Mouse (Mus musculus) lung, adult 18-20 months (tissue): ENCODE measurements at regions not wholly inside any gene's neighbourhood (a gene's known extent, or its start where the extent isn't known, plus 50 kb on each side); places are given as distances from the start of the nearest gene placed in this dataset.

ENCODE experiments used
- DNase-seq, 2 experiments: peaks; one replicate each; pipeline ENCODE4 v3.0.0; 2022; ENCODE audit warnings: mixed read lengths in 2 of 2

- DNase-seq: no peak
Measured at GRCm38 (mm10) chr13:107878980-107879379, 165.3 kb upstream of the Smim15 start.

- no peak for DNase-seq
Measured at GRCm38 (mm10) chr13:107873244-107873667, 171.0 kb upstream of the Smim15 start.

DNA sequence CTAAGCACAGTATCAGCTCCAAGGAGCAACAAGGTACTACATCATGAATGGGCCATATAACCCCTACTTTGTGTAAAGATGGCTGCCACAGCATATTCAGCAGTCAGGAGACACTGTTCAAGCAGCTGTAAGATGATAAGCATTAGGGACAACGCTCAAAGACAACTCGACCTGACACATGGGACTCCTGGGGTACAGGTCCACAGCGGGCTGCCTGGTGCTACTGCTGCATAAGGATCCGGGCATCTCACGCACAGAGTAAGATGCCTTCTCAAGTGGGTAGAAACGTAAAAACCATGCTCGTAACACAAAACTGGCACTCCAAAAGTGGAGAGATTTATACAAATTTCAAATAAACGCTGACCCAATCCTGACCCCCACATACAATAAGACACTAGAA, 171.7 kb upstream of the Smim15 start:
- DNase-seq: no peak

- no peak for DNase-seq
Measured at GRCm38 (mm10) chr13:107872137-107872536, 172.1 kb upstream of the Smim15 start.

- DNase-seq: no peak
Measured at GRCm38 (mm10) chr13:107868906-107869305, 175.3 kb upstream of the Smim15 start.

DNA sequence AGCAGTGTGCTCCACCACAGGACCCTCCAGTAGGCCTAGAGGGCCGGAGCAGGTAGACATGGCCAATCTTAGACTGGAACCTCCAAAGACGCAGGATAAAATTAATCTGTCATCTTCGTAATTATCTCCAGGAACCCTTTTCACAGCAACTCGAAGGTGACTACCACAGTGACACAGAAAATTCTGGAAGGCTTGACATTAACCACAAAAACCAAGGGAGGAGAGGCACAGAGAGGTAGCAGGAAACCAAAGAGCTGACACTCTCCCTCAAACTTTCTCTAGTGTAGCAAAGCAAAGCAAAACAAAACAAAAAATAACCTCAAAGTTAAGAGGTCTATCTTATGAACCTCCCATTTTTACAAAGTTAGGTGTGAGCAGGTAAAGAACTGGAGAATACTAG, 177.4 kb upstream of the Smim15 start:
- no peak for DNase-seq

GRCm38 (mm10) chr13:107862793-107863654, 181.2 kb upstream of the Smim15 start:
- DNase-seq: peak in 1 of 2 experiments; percentile 49

DNA sequence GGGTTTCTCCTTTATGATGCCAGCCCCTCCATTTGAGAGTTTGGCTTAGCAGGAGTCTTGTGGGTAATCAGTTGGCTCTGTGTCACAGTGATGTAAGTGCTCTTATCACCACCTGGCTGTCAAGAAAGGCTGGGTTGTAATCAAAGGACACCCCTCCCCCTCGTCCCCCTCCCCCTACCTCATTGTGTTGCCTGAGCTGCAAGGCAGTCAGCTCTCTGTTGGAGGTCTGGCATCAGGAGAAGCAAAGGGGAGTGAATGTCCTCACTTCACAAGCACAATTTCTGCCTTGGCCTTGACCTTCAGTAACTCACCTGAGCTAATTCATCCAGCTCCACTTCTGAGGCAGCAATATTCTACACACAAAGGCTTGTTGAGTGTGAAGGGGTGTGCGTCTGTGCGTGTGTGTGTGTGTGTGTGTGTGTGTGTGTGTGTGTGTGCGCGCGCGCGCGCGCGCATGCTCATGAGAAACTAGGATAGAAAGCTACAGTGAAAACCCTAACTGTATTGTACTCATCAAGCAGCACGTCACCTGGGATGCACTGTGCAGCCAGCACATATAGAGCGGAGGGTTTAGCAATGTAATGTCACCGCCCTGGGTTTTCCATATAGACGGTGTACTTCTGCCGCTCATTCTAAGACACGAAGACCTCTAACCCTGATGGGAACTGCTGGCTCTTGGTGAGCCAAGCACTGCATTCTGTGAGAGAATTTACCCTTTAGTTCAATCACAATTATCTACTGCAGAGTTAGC, 182.7 kb upstream of the Smim15 start:
- DNase-seq: no peak

DNA sequence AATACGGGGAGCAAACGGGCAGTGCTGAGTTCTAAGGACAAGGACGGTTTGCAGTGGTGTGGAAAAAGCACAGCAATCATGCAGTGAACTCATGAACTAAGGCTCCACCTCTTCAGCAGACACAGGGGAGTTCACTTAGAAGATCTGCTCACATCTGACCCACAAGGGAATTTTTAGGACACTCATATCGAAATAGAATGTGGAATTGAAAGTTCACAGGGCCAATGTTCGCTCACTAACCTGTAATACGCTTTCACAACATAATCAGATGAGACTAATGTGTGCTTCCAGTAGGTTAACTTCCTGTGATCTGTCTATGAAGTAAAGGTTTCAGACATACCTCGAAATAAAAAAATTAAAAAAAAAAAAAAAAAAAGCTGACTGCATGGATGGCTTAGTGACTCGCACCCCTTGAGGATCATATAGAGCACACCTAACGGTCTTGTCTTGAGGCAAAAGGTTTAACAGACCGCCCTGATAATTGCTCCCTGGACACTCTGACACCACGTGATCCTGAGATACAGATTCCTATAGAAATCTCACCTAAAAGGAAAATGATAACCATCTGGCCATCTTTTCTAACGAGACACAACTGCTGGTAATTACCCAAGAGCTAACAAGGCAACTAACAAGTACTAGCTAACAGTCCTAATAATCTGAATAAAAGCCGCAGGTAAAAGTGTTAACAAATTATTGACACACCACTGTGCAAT, 187.0 kb upstream of the Smim15 start:
- DNase-seq: no peak

- DNase-seq: peak; percentile 27 to 56
Measured at GRCm38 (mm10) chr13:107850907-107851560, 193.2 kb upstream of the Smim15 start.

DNA sequence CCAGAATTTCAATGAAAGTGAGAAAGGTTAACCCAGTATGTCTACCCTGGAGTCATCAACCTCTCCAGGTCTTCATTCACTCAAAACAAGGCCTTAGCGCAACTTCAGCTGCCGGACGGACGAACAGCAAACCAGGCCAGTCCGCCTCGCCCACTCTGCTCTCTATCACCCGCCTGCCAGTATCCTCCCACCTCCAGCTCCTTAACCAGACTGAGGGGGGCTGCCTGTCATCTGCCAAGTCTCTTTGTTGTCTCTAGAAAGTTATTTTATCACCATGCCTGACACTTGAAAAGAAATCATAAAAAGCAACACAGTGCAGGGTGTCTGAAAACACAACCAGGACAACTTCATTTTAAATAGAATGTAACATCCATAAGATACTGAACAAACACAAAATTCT, 195.4 kb upstream of the Smim15 start:
- DNase-seq: no peak

DNA sequence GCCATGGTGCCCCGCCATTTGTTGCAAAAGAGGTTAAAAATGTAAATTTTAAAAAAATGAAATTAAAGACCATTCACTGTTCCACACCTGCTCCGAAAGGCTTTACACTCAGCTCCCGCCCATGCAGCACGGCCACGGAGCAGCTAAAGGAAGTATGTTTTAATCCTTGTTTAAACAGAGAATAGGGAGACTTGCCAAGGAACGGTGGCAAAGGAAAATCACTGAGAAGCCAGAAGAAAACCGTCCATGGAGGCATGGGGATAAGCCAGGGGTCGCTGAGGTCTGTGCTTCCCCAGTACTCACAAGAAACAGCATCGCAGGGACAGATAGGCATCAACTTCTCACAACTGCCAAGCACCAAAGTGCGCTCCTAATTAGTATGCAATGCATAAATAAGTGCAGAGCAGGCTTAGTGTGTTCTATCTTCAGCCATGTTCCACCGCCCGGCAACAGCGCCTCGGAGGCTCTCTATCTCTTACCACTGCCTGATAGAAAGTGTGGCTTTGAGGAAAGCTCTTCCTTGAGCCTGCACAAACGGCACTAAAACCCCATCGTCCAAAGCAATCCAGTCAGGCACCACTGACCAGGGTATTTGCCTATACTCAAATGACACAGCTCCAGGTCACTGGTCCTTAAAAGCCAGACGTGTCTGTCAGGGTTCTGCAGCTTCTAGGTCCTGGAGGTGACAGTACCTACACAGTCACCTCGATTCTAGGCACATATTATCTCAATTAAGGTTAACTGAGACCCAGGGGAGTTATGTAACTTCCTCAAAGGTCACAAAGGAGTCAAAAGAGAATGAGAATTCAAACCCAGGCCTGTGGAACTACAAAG, 196.8 kb upstream of the Smim15 start:
- DNase-seq: peak; percentile 33 to 54

DNA sequence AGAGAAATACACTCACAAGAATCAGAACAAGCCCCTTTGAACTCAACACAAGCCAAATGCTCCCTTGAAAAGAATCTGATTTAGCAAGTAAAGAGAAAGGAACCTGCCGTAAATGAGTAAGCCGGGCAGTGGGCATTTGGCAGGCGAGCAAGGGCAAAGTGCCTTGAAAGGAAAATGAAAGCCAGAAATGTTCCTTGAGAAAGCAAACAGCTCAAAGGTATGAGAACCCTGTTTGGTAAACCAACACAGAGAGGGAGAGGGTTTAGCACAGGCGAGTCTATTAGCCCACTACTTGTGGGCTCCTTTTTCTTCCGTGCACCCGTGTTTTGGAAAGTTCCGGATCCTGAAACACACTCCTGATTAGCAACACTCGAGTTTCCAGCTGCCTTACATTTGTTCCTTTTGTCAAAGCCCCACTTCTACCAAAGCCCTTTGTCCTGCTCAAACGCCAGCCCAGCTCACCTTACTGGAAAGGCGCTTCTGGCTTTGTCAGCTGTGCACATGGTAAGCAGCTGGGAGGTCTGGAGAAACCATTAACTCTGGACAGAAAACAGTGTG, 197.5 kb upstream of the Smim15 start:
- peak; percentile 37 to 44 for DNase-seq

- DNase-seq: peak; percentile 30 to 44
Measured at GRCm38 (mm10) chr13:107845838-107846237, 198.4 kb upstream of the Smim15 start.

- no peak for DNase-seq
Measured at GRCm38 (mm10) chr13:107844085-107844484, 200.2 kb upstream of the Smim15 start.

DNA sequence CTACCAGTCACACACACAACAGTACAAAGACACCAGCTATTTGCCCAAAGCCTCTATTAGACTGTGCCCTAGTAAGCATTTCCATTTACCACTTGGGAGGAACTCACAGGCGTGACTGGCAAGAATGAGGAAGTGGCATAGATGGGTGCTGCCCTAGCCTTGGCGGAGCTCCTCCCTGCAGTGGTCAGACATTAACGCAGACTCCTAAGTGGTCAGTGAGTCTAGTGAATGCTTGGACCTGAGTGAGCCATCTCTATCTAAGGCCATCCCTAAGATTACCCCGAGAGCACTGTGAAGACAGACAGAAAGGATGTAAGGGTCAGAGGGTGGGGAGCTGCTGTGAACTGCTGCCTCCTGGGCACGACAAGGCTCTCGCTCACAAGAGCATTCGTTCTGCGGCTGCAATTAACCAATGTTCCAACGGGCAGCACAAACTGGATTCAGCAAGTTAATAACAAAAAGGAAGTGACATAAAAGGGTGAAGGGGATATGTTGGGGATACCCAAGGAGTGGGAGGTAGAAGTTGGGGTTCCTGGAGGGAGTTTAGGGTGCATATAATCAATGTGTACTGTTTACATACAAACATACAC, 206.0 kb upstream of the Smim15 start:
- peak; percentile 72 for DNase-seq

GRCm38 (mm10) chr13:107837206-107837952, 206.9 kb upstream of the Smim15 start:
- DNase-seq: no peak

DNA sequence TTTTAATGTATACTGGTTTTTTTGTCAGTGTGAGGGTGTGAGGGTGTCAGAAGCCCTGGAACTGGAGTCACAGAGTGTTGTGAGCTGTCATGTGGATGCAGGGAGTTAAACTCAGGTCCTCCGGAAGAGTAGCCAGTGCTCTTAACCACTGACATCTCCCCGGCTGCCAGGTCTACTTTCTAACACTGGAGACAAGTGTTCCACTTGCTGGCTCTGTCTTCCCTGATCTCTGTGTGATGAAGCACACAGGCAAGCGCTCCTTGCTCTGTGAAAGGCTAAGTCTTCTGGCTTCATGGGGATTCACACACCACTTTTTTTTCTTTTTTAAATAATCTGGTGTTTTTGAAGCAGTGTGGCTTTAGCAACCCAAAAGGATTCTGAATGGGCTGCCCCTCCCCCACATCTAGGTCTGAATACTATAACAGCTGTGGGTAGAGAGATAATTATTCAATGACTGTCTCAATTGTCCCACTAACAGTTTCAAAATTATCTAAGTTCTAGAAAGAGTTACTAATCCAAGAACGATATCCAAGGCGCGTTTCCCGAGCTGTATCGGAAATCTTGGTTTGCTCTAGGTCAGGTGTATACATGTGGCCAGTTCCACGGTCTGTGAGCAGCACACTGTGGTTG, 208.4 kb upstream of the Smim15 start:
- no peak for DNase-seq

DNA sequence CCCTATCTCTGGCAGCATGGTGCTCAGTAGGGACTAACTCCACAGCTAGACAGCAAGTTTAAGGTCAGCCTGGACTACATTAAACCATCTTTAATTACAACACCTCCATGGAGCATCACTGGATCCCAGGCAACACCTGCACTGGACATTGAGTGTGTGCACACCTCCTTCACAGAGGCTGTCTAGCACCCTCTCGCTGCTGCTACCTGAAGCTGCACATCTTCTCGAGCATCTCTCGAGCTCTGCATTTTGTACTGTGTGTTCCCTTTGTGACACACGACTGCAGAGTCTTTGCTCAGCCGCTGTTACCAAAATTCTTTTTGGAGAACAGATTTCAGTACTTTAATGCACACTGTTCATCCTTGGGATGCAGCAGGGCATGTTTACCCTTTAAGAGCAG, 212.2 kb upstream of the Smim15 start:
- DNase-seq: no peak

DNA sequence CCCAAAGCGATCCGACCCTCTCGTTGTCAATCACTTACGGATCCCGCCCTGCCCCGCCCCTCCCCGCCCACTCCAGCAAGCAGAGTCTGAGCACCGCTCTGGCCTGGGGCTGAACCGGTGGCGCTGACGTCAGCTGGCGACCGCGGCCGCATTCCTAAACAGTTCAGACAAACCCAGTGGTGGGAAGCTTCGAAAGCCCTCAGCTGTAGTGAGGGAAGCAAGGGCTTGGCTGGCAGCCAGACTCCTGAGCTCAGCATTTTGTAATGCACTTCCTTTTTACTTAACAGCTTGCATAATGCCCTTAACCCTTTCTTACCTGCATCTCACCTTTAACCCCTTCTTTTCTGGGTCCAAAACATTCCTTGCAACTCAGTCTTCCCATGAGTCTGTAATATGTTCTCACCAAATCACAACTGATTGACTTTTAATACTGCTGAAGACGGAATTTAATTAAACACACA, 213.0 kb upstream of the Smim15 start:
- peak; percentile 98 to 99 for DNase-seq
